Mouse (Mus musculus) gastrocnemius, postnatal 10 days (tissue): ENCODE measurements at regions not wholly inside any gene's neighbourhood (a gene's known extent, or its start where the extent isn't known, plus 50 kb on each side); places are given as distances from the start of the nearest gene placed in this dataset.

Source experiments
- DNase-seq: peaks from one replicate; pipeline ENCODE4 v3.0.0; 2021; ENCODE audit warnings: mixed read lengths

DNA sequence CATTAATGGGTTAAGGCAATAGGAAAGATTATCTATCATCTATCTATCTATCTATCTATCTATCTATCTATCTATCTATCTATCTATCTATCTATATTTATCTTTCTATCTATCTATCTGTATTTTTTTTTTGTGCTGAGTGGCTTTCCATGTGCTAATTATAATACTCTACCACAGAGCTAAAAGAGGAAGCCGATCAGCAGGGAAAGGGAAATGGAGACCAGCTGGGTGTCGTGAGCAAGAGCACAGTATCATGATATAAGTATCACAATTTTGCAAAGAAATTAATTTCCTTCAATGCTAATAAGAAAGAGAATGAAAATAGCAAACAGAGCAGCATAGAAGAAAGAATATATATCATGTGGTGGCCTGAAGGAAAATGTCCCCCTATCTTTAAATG is 69.6 kb downstream of the Cldn1 start:
- DNase-seq: no peak

DNA sequence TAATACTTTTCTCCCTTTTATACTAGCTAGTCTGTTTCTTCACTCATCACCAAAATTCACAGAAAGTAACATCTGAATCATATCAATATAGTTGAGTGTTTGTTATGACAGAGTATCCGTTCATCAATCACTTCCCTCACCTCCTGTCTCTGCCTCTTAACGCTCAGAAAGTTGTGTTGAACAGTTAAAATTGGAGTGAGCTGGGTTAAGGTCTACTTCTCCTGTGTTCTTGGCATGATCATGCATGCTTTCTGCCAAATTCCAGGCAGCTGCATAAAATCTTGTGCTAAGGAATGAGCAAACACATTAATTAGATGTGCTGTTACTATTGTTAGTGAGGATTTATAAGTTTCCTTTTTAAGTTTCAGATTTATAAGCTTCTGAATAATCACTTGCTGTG is 79.9 kb downstream of the Cldn1 start:
- DNase-seq: no peak

DNA sequence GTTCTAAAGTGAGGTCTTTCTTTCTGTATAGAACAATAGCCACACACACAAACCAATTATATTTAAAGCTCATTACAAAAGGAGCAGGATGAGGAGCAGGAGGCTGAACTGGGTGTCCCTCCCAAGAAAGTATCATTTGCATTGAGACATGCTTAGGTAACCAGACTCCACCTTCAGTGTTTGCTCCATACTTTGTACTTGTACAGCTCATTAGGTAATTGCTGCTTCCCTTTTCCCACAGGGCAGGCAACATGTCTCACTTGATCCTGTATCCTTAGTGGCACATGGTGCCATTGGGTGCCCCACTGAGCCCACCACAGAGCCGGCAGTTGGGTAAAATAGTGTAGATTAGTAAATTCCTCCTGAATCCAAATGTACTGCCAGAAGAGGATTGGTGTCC is 86.0 kb downstream of the Cldn1 start:
- DNase-seq: no peak

DNA sequence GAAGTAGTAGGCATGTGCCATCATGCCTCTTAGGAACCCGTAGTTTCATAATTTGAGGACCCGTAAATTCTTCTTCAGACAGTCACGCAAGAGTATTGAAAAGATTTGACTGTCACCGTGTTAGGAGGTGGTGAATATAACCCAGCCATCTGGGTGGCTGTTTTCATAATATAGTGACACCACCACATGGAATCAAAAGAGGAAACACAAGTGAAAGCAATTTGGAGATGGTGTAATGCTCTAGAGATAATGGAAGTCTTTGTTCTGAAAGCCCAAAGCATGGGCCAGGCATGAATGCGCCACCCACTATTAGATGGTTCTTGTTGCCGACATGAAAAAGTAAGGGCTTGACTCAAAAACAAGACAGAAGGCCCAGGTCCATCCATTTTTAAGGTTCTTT is 86.9 kb downstream of the Cldn1 start:
- DNase-seq: no peak

DNA sequence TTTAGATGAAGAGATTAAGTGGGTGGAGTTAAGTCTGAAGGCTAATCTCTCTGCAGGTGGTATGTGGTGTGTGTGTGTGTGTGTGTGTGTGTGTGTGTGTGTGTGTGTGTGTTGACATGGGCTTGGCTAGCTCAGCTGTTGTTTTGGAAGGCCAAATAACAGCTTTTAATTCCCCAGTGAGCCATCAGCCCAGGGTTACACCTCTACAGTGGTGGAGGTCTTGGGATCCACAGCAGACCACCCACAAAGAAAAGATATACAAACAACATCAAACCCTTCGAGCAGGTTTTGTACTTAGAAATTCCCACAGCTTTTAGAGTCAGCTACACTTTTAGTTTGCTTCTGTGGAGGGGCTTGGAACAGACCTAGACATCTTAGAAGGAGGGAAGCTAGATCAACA is 89.2 kb downstream of the Cldn1 start:
- DNase-seq: no peak

DNA sequence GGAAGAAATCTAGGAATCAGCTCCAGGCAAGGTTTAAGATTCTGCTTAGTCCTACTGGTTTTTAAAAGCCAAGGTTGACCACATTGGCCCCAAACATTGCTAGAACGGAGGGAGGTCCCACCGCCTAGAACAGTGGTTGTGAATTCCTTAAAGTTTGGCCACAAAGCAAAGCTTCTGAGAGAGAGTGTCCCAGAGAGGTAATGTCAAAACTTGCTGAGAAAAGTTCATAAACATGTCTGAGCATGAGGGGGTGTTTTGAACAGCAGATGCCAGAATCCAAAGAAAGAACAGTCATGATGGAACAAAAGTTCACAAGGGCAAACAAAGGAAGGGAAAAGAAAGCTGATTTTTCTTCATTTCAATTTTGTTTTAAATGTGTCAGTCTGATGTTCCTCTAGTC is 90.1 kb downstream of the Cldn1 start:
- DNase-seq: no peak

DNA sequence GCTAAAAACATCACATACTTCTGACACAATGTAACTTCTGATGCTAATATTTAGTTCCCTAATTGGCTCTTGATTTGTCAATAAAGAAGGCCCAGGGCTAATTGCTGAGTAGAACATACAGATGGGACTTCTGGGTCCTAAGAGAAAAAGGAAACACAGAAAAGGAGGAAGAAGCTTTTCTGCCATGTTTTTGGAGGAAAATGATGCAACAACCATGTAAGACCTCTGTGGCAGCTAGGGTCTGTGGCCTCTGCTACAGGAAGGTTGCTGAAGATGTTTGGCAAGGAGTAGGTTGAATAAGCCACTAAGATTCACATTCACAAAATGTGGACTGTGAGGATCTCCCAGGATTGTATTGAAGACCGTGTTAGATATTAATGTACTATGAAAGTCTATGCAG is 94.9 kb downstream of the Cldn1 start:
- no peak for DNase-seq

DNA sequence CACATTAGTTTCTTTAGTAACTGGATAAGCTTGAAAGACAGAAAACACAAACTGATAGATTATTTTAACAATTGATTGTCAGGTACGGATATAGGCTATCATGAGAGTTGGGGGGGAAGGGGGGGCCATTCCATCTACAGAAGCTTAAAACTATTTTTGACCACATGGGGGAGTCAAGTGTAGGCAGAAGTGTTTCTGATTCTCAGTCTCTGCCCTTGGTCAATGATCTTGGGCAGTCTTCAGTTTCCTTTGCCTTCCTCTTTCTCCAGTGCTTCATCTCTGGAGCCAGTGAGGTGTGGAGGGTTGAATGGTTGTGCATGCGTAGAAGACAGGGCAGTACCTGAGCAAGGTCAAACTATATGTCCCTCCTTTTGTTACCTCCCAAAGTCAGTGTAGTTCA is 118.8 kb downstream of the Cldn1 start:
- DNase-seq: no peak

DNA sequence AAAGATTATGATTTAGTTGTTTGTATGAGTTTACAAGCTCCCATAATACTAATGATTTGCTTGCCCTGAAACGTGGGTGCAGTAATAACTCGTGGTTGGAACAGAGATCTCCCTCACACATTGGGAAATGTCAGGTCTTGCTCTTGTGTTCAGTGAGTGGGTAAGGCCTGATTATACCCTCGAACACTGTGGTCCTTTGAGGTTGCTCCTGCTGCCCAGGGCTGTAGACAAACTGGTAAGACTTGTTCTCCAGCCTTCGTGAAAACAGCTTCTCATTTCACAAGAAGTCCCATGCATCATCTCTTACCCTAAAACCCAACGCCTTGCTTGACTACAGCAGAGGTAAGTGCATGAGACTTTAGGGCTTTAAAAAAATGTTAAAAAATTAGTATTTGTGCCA is 119.9 kb downstream of the Cldn1 start:
- DNase-seq: no peak

DNA sequence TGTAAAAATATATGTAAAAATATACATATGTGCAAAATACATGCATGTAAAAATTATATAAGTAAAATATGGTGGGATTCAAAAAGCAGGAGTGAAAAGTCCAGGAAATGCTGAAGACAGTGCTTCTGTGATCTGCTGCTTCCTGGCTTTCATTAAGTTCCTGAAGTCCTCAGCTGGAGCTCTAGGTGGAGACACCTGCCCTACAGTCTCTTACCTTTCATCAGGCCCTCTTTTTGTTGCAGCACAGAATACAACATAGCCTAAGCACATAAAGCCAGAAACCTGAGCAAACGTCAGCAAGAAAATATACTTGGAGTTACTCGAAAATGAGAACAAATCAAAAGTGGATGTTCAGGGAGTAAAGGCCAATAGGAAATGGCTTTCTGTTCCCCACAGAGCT is 120.6 kb downstream of the Cldn1 start:
- no peak for DNase-seq

DNA sequence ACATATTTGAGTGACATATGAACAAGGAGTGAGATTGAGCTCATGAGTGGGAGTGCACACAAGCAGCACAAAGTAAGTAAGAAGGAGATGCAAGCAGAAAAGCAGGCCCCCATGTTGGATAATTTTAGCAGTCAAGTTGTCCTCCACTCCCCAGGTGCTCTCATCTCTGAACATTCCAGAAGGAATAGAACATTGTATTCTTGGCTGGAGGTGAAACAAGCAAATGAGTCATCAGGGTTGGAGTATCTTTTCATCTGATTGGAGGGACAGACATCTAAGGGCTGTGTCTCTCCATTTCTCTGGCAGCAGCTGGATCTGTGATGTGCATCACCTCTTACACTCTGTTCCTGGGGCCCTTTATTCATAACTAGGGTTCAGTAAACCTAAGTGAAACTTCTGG is 122.7 kb downstream of the Cldn1 start:
- DNase-seq: no peak

DNA sequence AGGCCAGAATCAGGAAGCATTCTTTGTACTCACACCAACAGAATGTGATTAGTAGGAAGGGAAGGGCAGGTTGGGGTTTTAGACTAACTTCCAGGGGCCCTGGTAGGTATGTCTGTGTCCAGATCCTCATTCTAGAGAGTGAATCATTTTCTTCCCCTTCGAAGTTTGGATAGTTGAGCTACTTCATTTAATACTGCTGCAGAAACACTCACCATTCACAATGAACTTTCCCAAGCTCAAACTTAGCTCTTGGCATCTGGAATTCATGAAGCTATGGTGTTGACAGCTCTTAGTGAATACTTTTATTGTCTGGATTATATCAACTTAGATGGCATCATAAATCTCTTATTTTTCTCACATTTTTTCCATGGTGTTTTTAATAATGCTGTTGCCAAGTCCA is 123.7 kb downstream of the Cldn1 start:
- no peak for DNase-seq

DNA sequence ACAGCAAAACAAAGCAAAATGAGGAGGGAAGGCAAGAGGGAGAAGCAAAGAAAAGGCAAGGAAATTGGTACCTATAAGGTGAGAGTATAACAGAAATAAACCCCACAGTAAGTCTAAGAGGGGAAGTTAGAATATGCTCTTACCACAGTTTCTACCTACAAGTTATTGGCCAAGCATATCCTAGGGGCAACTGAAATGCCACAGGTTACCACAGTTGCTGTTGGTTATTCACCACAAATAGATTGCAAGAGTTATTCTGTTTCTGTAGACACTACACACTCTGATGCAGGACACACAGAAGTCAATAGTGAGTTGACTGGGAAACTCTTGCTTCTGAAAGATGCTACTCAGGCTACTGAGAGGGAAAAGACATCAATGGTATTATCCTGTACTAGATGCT is 129.7 kb upstream of the P3h2 start:
- DNase-seq: no peak

DNA sequence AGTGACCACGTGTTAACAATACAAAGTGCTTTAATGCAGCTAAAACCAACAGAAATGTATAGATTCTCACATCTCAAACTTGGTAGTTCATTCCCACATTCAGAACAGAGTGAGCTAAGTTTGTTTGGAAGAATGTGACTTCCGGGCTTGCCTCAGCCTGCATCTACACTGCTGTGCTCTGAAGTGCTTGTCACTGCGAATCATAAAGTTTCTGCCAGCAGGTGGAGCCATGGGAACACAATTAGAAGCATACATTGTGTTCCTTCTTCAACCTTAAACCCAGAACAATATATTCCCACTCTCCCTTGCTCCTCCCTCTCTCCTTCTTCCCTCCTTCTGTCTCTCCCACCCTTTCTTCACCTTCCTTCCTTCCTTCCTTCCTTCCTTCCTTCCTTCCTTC is 128.5 kb upstream of the P3h2 start:
- peak; percentile 71 for DNase-seq

DNA sequence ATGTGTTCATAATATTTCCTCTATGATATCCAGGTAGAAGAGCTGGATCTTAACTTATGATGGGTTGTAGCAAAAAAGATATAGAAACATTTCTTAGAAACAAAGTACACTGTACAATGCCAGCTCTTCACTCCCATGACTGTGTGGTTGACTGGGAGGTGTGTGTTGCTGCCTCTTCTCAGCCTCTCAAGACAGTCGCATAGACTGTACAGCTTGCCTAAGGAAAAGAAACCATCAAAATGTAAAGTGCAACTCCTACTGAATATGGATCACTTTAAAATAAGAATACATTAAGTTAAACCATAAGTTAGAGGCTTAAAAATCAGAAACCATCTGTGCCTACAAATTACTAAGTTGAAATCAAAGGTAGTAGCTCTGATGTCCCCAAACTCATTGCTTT is 125.5 kb upstream of the P3h2 start:
- no peak for DNase-seq

DNA sequence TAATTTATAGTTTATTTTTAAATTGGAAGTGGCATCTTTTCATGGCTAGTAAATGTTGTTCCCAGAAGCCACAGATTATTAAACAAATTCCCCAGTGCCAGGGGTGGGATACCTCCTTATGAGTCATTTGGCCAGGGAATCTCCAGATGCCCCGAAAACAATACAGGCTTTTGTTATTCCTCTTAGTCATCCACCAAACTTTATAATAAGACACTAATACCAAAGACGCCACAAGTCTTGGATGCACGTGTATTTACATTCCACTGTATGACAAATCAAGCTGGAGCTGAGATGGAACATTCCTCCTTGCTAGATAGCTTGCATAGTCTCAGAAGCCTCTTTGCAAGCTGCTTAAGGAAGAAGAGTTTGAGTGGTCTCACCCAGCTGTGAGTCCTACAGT is 105.8 kb upstream of the P3h2 start:
- DNase-seq: no peak

DNA sequence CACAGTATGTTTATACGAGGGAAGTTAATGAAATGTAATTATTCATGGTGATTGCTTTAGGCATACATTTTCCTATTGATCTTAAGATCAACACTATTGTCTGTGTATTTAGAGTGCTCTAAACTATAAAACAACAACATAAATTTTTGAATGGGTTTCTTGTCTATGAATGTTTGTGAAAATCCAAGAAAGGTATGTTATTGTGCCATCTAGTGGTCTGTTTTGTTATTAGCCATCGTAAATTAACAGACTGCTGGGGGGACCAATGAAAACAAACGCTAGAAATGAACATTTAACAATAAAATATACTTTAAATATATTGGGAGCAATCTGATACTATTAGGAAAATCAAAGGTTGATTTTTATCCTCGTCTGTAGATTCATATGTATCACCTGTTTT is 93.5 kb upstream of the P3h2 start:
- DNase-seq: no peak

DNA sequence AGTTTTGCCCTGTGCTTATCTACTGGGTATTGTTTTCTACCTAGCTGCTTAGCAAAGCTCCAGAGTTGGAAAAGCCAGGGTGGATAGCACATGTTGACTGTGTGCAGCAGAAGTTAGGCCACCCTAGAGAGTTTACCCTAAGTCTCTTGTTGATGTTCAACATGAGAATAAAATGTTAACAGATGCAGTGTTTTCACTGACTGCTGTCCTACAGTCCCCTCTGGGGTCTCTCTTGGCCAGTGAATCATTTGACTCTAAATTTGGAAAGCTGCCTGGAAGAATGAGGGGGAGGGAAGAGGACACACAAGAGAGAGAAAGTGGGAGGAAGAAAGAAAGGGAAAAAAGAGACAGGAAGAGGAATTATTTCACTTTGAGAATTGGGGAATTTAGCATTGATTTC is 90.8 kb upstream of the P3h2 start:
- no peak for DNase-seq

DNA sequence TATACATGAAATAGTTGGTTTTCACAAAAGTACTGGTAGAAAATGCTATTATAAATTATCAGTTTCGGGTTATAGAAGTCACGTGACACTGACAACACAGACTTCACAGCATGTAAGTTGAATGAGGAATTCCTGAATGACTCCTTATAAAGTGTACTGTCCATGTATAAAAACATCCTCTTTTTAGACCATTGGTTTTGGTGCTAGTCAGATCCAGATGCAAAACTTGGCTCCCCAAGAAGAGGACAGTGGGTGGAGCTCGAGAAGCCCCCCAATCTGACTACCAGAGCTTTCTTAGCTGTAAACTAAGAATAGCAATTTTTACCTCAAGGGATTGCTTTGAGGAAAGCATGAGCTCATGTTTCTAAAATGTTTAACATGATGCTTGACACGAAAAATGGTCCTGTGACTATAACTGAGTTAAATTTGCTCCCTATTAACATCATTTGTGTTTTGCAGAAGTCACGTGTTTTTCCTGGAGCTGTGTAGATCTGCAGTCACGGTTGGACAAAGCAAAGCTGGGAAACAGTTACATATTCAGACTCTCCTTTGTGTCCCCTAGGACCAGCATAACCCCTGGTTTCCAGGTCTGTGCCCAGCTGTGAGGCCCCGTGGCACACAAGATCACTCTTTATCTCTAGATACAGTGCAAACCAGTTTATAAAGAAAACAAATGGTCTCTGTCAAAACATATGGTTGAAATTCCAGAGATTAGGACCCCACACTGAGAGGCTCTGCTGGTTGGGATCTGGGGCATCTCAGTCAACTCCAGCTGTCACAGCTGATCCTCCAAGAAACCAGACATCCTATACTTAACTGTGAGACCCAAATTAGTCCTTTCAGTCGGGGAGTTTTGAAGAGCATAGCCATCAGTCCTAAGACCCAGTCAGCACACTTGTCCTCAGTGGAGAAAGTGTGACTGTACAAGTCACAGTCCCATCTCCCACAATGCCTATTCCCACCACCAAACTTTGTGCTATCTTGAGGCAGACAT is 80.0 kb upstream of the P3h2 start:
- DNase-seq: no peak

DNA sequence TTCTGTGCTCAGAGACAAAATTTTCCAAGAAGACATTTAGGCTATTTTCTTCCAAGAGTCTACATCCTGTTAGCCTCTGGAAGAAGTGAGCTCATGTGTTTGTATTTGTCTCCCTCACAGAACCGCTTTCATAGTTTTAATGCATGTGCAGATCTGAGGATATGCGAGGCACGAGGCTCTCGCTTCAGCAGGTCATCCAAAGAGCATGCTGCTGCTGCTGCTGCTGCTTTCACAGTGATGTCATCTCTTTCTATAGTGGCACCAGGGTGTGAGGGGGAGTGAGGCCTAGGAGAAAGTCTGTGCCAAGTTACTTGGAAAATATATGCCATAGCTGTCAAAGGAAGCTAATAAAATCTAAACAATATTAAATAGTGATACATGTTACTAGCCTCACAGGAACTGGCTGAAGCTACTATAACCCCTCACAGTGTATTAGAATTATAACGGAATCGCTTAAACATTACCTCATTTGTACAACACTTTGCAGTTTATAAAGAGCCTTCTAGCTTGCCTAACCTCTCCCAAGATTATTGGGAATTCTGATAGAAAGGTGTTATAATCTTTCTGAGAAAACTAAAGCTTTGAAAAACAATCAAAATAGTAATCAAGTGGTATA is 79.2 kb upstream of the P3h2 start:
- DNase-seq: no peak

DNA sequence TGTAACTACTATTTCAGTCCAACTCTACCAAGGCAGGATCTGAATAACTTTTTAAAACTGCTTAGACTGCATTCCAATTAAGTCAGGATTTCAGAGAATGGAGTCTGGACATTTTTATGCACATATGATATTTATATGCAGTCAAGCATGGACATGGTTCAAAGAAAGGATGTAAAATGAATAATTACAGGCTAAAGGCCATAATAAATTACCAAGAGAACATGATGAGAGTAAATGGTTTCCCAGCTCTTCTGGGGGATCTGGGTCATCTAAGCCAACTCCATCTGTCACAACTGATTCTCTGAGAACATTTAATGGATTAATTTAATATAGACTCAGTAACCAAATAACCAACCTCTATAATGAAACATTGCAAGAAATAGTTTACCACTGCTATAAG is 77.9 kb upstream of the P3h2 start:
- DNase-seq: no peak

DNA sequence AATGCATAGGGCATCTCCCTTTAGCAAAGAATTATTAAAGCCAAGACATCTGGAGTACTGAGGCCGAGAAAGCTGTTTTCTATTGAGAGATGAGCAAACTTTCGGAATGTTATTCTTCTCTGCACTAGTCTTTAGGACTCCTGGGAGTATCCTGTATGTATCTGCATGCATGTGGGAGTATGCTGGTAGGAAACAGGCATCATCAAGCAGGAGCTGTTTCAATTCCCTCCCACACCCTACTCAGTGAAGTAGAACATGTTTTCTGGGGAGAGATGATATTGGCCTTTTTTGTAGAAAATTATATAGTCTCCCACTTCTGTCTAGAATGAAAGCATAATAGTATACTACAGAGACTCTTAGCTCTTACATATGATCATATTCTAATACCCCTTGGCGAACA is 76.1 kb upstream of the P3h2 start:
- no peak for DNase-seq

DNA sequence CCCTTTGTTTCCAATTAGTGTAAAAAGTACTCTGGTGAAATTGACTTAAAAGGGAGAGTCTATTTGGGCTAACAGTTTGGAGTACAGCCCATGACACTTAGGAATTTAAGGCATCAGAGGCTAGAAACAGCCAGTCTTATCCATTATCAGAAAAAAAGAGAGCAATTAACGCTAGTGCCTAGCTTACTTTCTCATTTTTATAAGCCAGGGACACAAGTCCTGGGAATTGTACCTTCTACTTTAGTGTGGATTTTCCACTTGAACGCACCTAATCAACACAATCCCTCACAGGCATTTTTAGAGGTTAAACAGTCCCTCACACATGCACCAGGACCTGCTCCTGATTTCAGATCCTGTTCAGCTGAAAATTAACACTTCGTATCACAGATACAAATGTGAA is 65.9 kb upstream of the P3h2 start:
- DNase-seq: no peak

DNA sequence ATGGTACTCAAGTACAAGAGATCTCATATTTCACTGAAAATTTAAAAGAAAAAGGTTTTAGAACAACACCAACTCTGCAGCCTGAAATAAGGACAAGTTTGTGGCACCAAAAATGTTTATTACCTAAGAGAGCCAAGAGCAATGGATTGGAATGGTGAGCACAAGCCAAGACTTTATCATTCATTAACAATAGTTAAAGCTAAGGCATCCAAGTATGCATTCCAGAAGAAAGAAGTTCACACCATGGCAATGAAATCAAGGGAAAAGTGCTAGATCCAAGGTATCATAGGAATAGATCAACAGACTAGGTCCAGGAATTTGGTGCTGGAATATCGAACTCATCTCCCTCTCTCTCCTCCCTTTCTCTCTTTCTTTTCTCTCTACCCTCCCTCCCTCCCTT is 63.8 kb upstream of the P3h2 start:
- DNase-seq: no peak
